Mouse (Mus musculus): Measurements from ENCODE around the gene Pawr. TPM values are rescaled to one million over a fixed set of nuclear protein-coding genes. Genes with fewer than 3 reads are reported as not detected.

Pawr gene
- polyA plus RNA-seq, 1 experiment from 2014 or later = 12.9 TPM

DNA sequence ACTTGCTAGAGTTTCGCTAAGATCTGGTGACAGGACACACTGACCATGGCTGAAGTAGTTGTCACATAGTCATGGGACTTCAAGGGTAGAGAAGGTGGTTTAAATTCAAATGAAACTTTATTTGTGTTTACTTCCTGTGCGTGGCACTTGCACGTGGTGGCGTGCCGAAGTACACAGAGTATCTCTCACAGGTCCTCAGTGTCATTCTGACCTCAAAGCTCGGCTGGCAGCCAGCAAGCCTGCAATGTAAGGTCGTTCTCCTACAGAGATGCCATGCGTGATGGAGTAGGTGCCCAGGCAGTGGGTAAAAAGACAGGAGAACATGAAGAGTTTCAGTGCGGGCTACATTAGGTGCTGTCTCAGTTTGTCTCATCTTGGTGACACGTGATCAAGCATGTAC lies 48.8 kb downstream of the Pawr start:
- 89% methylated on average over 10 of the region's 10 CpGs for WGBS
- peaks cover 10% of the 10 kb centered on the region; the same call in 1 of the 2 replicates for H3K36me3 ChIP-seq (ENCODE audit: control insufficient read depth, insufficient read depth, low read length)
- H3K4me1 ChIP-seq (replicated peaks; ENCODE audit: control insufficient read depth, insufficient read depth, low read length) = peaks cover 6% of the 10 kb centered on the region; the same call in 1 of the 2 replicates
- no peak overlapping the region for H3K9ac ChIP-seq (ENCODE audit: low read length)
- DNase-seq (ENCODE audit: low spot score) (no peak), ATAC-seq (replicated peaks; ENCODE audit: low FRiP score, low TSS enrichment, low read depth) (no peak)
- H3K4me3 ChIP-seq (ENCODE audit: low read depth, low read length) = no peak overlapping the region
- no peak overlapping the region for H3K27ac ChIP-seq (ENCODE audit: low read depth)
- H3K4me2 ChIP-seq (ENCODE audit: low read length) = no peak overlapping the region
- H3K27me3 ChIP-seq (replicated peaks; ENCODE audit: control insufficient read depth, insufficient read depth, low read length) = no peaks in the 10 kb centered on the region
- no peaks in the 10 kb centered on the region for H3K9me3 ChIP-seq (ENCODE audit: control insufficient read depth, low read length)

DNA sequence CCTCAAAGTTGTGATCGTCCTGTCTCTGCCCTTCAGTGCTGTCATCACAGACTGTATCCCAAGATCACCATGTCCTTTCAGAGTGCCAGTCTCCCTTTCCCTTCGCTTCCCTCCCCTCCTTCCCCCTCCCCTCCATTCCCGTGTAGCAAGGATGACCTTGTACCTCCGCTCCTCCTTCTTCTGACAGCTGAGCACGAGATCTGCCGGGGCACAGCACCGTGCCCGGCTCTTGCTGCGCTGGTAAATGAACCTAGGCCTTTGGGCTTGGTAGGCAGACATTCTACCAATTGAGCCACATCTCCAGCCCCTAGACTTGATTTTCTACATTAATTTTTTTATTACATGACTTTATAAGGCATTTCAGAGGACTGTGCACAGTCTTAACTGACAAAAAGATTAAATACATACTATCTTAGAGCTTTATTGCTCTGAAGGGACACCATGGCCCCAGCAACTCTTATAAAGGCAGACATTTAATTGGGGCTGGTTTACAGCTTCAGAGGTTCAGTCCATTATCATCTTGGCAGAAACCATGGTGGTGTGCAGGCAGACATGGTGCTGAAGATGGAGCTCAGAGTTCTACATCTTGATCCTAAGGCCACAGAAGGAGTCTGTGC lies 52.3 kb downstream of the Pawr start:
- H3K27ac ChIP-seq (ENCODE audit: low read depth) = no peak overlapping the region
- 80% methylated on average over 9 of the region's 9 CpGs for WGBS
- no peak overlapping the region for H3K9ac ChIP-seq (ENCODE audit: low read length)
- peaks cover 10% of the 10 kb centered on the region; the same call in 1 of the 2 replicates for H3K36me3 ChIP-seq (ENCODE audit: control insufficient read depth, insufficient read depth, low read length)
- H3K9me3 ChIP-seq (ENCODE audit: control insufficient read depth, low read length) = no peaks in the 10 kb centered on the region
- H3K4me1 ChIP-seq (replicated peaks; ENCODE audit: control insufficient read depth, insufficient read depth, low read length) = peaks cover 9% of the 10 kb centered on the region
- no peak overlapping the region for H3K4me2 ChIP-seq (ENCODE audit: low read length)
- no peak for ATAC-seq (replicated peaks; ENCODE audit: low FRiP score, low TSS enrichment, low read depth)
- no peaks in the 10 kb centered on the region for H3K27me3 ChIP-seq (replicated peaks; ENCODE audit: control insufficient read depth, insufficient read depth, low read length)
- no peak for DNase-seq (ENCODE audit: low spot score)
- no peak overlapping the region for H3K4me3 ChIP-seq (ENCODE audit: low read depth, low read length)

- Histone ChIP-seq H3K9ac (ENCODE audit: low read length) (no peak overlapping the region), H3K4me1 (replicated peaks; ENCODE audit: control insufficient read depth, insufficient read depth, low read length) (peaks cover 9% of the 10 kb centered on the region), H3K9me3 (ENCODE audit: control insufficient read depth, low read length) (no peaks in the 10 kb centered on the region), H3K36me3 (ENCODE audit: control insufficient read depth, insufficient read depth, low read length) (peaks cover 10% of the 10 kb centered on the region; the same call in 1 of the 2 replicates), H3K4me2 (ENCODE audit: low read length) (no peak overlapping the region), H3K27ac (ENCODE audit: low read depth) (no peak overlapping the region), H3K4me3 (ENCODE audit: low read depth, low read length) (no peak overlapping the region), H3K27me3 (replicated peaks; ENCODE audit: control insufficient read depth, insufficient read depth, low read length) (no peaks in the 10 kb centered on the region)
- DNase-seq (ENCODE audit: low spot score) (no peak), ATAC-seq (replicated peaks; ENCODE audit: low FRiP score, low TSS enrichment, low read depth) (no peak)
- WGBS = 43% methylated on average over 5 of the region's 5 CpGs
Observed at GRCm38 (mm10) chr10:108385480-108385955, 53.6 kb downstream of the Pawr start.

DNA sequence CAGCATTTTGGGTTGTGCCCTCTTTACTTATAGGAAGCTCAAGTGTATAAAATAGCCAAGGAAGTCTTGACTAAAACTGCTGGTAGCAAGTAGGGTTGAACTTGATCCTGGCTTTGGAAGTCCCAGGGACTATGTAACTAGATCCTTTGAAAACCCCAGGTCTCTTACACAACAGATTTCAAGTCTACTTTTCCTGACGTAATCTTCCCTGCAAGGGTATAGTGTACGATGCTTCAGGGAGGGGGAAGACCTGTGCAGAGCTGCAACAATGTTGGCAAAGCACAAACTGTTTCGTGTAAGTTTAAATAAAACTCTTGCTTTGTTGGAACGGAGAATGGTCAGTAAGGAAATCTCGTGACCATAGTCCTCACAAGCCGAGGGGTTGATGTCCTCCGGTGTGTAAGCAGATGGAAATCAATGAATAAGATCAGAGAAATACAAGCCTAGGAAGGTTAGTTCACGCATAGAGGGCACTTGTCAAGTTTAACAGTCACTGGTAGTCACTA lies 56.5 kb downstream of the Pawr start:
- H3K36me3 ChIP-seq (ENCODE audit: control insufficient read depth, insufficient read depth, low read length) = 0 out of 2 replicates have a peak, but pooled peaks cover under 1% of the 10 kb centered on the region
- no peak overlapping the region for H3K9ac ChIP-seq (ENCODE audit: low read length)
- H3K4me1 ChIP-seq (replicated peaks; ENCODE audit: control insufficient read depth, insufficient read depth, low read length) = peaks cover 9% of the 10 kb centered on the region
- DNase-seq (ENCODE audit: low spot score) = no peak
- H3K27me3 ChIP-seq (replicated peaks; ENCODE audit: control insufficient read depth, insufficient read depth, low read length) = no peaks in the 10 kb centered on the region
- no peak overlapping the region for H3K4me3 ChIP-seq (ENCODE audit: low read depth, low read length)
- no peak overlapping the region for H3K4me2 ChIP-seq (ENCODE audit: low read length)
- H3K9me3 ChIP-seq (ENCODE audit: control insufficient read depth, low read length) = no peaks in the 10 kb centered on the region
- H3K27ac ChIP-seq (ENCODE audit: low read depth) = no peak overlapping the region
- ATAC-seq (replicated peaks; ENCODE audit: low FRiP score, low TSS enrichment, low read depth) = no peak
- 82% methylated on average over 8 of the region's 8 CpGs for WGBS

DNA sequence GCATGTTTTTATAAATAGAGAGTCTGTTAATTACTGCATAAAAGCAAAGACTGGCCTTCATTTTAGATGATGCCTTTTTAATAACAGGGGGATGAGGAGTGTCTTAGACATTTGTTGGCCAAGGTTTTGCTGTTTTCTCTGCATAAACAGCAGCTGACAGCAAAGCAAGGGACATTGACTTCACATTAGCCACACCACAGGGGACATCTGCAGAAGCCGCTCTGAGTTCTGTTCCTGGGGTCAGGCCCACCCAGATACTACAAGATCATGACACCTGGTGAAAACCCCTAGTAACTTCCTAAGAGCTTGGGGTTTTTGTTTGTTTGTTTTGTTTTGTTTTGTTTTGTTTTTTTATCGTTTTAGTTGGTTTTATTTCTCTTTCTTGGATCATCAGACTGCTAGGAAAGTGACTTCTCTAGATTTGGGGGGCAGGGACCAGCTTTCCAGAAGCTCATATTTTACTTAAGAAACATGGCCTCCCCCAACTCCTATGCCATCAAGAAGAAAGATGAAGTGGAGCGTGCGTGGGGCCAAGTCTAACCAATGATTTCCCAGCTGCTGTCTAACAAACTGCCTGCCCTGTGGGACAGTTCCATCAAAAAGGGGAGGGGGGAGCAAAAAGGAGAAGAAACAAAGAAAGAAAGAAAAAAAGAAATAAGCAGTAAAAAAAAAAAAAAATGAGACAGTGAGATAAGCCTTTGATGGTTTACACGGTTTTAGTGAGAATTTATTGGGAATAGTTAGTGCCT lies 57.4 kb downstream of the Pawr start:
- 51% methylated on average over 5 of the region's 5 CpGs for WGBS
- Histone ChIP-seq H3K27me3 (replicated peaks; ENCODE audit: control insufficient read depth, insufficient read depth, low read length) (no peaks in the 10 kb centered on the region), H3K4me2 (ENCODE audit: low read length) (no peak overlapping the region), H3K9ac (ENCODE audit: low read length) (no peak overlapping the region), H3K4me3 (ENCODE audit: low read depth, low read length) (no peak overlapping the region), H3K36me3 (ENCODE audit: control insufficient read depth, insufficient read depth, low read length) (no peaks in the 10 kb centered on the region), H3K27ac (ENCODE audit: low read depth) (no peak overlapping the region), H3K9me3 (ENCODE audit: control insufficient read depth, low read length) (no peaks in the 10 kb centered on the region), H3K4me1 (replicated peaks; ENCODE audit: control insufficient read depth, insufficient read depth, low read length) (peaks cover 9% of the 10 kb centered on the region)
- no peak for DNase-seq (ENCODE audit: low spot score)
- ATAC-seq (replicated peaks; ENCODE audit: low FRiP score, low TSS enrichment, low read depth) = no peak

- H3K9ac ChIP-seq (ENCODE audit: low read length) = no peak overlapping the region
- no peaks in the 10 kb centered on the region for H3K36me3 ChIP-seq (ENCODE audit: control insufficient read depth, insufficient read depth, low read length)
- ATAC-seq (replicated peaks; ENCODE audit: low FRiP score, low TSS enrichment, low read depth) (no peak), DNase-seq (ENCODE audit: low spot score) (no peak)
- H3K4me2 ChIP-seq (ENCODE audit: low read length) = no peak overlapping the region
- 22% methylated on average over 4 of the region's 4 CpGs for WGBS
- H3K9me3 ChIP-seq (ENCODE audit: control insufficient read depth, low read length) = no peaks in the 10 kb centered on the region
- no peak overlapping the region for H3K27ac ChIP-seq (ENCODE audit: low read depth)
- no peak overlapping the region for H3K4me3 ChIP-seq (ENCODE audit: low read depth, low read length)
- no peaks in the 10 kb centered on the region for H3K27me3 ChIP-seq (replicated peaks; ENCODE audit: control insufficient read depth, insufficient read depth, low read length)
- H3K4me1 ChIP-seq (replicated peaks; ENCODE audit: control insufficient read depth, insufficient read depth, low read length) = peaks cover 9% of the 10 kb centered on the region; the same call in 1 of the 2 replicates
Observed at GRCm38 (mm10) chr10:108389927-108390287, 58.0 kb downstream of the Pawr start.

DNA sequence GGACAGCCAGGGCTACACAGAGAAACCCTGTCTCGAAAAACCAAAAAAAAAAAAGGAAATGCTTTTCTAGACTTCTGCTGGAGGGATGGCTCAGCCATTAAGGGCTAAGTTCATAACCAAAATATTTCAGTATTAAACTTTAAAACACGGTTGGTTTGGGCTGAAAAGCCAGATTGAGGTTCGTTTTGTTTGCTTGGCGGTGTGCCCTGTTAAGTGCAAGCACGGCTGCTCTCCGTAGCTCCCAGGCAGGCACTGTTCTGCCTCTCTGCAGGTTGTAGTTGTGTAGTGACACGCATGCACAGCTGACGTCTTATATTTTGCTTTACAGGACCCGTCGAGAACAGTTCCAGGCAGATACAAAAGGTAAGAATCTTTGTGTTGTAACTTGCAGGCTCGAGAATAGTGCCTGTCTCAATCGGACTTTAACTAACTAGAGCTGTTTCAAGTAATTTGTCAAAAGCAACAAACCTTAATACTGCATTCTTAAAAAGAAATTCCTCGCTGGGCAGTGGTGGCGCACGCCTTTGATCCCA lies 59.5 kb downstream of the Pawr start:
- WGBS = 86% methylated on average over 15 of the region's 15 CpGs
- Histone ChIP-seq H3K4me2 (ENCODE audit: low read length) (no peak overlapping the region), H3K27ac (ENCODE audit: low read depth) (no peak overlapping the region), H3K4me1 (replicated peaks; ENCODE audit: control insufficient read depth, insufficient read depth, low read length) (peaks cover 3% of the 10 kb centered on the region; the same call in 1 of the 2 replicates), H3K27me3 (replicated peaks; ENCODE audit: control insufficient read depth, insufficient read depth, low read length) (no peaks in the 10 kb centered on the region), H3K4me3 (ENCODE audit: low read depth, low read length) (no peak overlapping the region), H3K9me3 (ENCODE audit: control insufficient read depth, low read length) (no peaks in the 10 kb centered on the region), H3K9ac (ENCODE audit: low read length) (no peak overlapping the region), H3K36me3 (ENCODE audit: control insufficient read depth, insufficient read depth, low read length) (no peaks in the 10 kb centered on the region)
- ATAC-seq (replicated peaks; ENCODE audit: low FRiP score, low TSS enrichment, low read depth) = no peak
- DNase-seq (ENCODE audit: low spot score) = no peak

- no peak overlapping the region for H3K4me2 ChIP-seq (ENCODE audit: low read length)
- H3K36me3 ChIP-seq (ENCODE audit: control insufficient read depth, insufficient read depth, low read length) = no peaks in the 10 kb centered on the region
- peaks cover 3% of the 10 kb centered on the region; the same call in 1 of the 2 replicates for H3K4me1 ChIP-seq (replicated peaks; ENCODE audit: control insufficient read depth, insufficient read depth, low read length)
- no peak overlapping the region for H3K4me3 ChIP-seq (ENCODE audit: low read depth, low read length)
- H3K27me3 ChIP-seq (replicated peaks; ENCODE audit: control insufficient read depth, insufficient read depth, low read length) = no peaks in the 10 kb centered on the region
- H3K9ac ChIP-seq (ENCODE audit: low read length) = no peak overlapping the region
- ATAC-seq (replicated peaks; ENCODE audit: low FRiP score, low TSS enrichment, low read depth) = no peak
- H3K27ac ChIP-seq (ENCODE audit: low read depth) = no peak overlapping the region
- WGBS = 96% methylated on average over 10 of the region's 10 CpGs
- H3K9me3 ChIP-seq (ENCODE audit: control insufficient read depth, low read length) = no peaks in the 10 kb centered on the region
- DNase-seq (ENCODE audit: low spot score) = no peak
Observed at GRCm38 (mm10) chr10:108392151-108392550, 60.2 kb downstream of the Pawr start.
